Mouse (Mus musculus) C2C12 (cell line): Measurements from ENCODE around the gene Utp3.

Experiments
- CEBPB ChIP-seq: IDR thresholded peaks from one replicate; pipeline ENCODE4 v1.6.1; 2011; ENCODE audit warnings: low read depth, mild to moderate bottlenecking, control low read depth, moderate library complexity
- CTCF ChIP-seq: IDR thresholded peaks from one replicate; pipeline ENCODE4 v1.5.1; 2011; ENCODE audit not compliant: control insufficient read depth, insufficient read depth, insufficient read length
- FOSL1 ChIP-seq: IDR thresholded peaks from one replicate; pipeline ENCODE4 v1.8.0; 2011; ENCODE audit warnings: mild to moderate bottlenecking, low read length; ENCODE audit not compliant: poor library complexity, insufficient read depth, severe bottlenecking
- MAX ChIP-seq: IDR thresholded peaks from one replicate; pipeline ENCODE4 v1.6.1; 2011; ENCODE audit warnings: mild to moderate bottlenecking, control low read depth
- MYOD1 ChIP-seq: IDR thresholded peaks from one replicate; pipeline ENCODE4 v1.6.1; 2011; ENCODE audit warnings: low read depth; ENCODE audit not compliant: control insufficient read depth, insufficient read length
- MYOG ChIP-seq: IDR thresholded peaks from one replicate; pipeline ENCODE4 v1.6.1; 2011; ENCODE audit not compliant: control insufficient read depth, insufficient read length; ENCODE audit errors: extremely low read depth
- USF1 ChIP-seq: IDR thresholded peaks from one replicate; pipeline ENCODE4 v1.6.1; 2011; ENCODE audit warnings: low read depth, mild to moderate bottlenecking, control low read depth, moderate library complexity

- TF ChIP-seq MAX: no peak
- TF ChIP-seq CTCF: no peak
- no peak for TF ChIP-seq USF1
- TF ChIP-seq CEBPB: no peak
- no peak for TF ChIP-seq FOSL1
- no peak for TF ChIP-seq MYOD1
- TF ChIP-seq MYOG: no peak
Observed at GRCm38 (mm10) chr5:88602030-88602429, 47.8 kb downstream of the Utp3 start.
